Mouse (Mus musculus): ENCODE measurements around the gene Cst12. TPM values are rescaled to one million over a fixed set of nuclear protein-coding genes. Genes with fewer than 3 reads are reported as not detected.

The Cst12 gene
- polyA plus RNA-seq, 1 experiment from 2014 or later: not detected

DNA sequence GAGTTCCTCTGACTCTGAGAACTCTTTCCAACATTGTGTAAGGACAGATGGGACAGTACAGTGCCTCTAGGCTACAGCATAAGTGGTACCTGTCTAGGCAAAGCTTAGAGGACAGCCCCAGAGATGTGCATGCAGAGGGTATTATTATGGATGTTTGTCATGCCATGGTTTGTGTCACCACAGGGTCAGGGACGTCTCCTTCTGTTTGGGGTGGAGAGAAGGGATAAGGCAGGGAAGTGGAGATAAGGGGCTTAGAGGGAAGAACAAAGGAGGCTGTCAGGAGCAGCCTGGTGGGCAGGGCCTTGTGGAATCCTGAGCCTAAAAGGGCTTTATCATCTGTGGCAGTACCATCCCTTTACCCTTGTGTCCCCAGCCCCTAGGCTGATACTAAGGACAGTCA, 7.5 kb upstream of the Cst12 start, which contains the start of gene 8030411F24Rik:
Gene 8030411F24Rik, plus strand, starts transcription at position 301 of the 400 bp plus-strand sequence.
- Histone ChIP-seq H3K27ac (ENCODE audit: low read depth, low read length) (no peak within 1 kb of the TSS), H3K4me3 (ENCODE audit: low read depth, low read length) (no peak within 1 kb of the TSS), H3K36me3 (ENCODE audit: control insufficient read depth, insufficient read depth, low read length) (no peaks in the 10 kb centered on the region), H3K9me3 (ENCODE audit: control insufficient read depth, low read length) (no peaks in the 10 kb centered on the region), H3K4me2 (replicated peaks; ENCODE audit: low read depth, low read length) (no peak within 1 kb of the TSS), H3K4me1 (replicated peaks; ENCODE audit: control insufficient read depth, insufficient read depth, low read length) (no peaks in the 10 kb centered on the region), H3K27me3 (ENCODE audit: control insufficient read depth, insufficient read depth, low read length) (no peaks in the 10 kb centered on the region), H3K9ac (ENCODE audit: low read depth, low read length) (no peak within 1 kb of the TSS)
- no peak for ATAC-seq (ENCODE audit: low FRiP score)
- whole genome bisulfite sequencing: 20% methylated on average over 1 of the region's 1 CpGs
- no peak for DNase-seq (ENCODE audit: low spot score)

DNA sequence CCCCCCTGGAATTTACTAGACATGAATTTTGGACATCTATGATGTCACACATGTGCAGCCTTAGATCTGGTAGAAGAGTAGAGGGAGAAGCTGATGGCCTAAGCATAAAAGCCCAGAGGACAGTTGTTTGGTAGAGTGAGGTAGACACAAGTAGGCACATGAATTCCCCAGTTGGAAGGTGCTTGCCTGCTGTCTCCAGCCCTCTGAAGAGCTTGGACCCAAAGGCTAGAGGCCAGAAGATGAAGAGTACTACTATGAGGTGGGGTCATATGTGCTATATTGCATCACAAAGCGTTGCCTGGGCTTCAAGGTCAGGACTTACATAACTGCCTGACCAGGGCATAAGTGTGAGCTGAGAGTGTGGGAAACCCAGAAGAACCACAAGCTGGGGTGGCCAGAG, 9.3 kb downstream of the Cst12 start, which contains the start of gene Cst8:
Gene Cst8, plus strand, starts transcription at position 301 of the 400 bp plus-strand sequence.
- ATAC-seq (ENCODE audit: low FRiP score) (no peak), DNase-seq (ENCODE audit: low spot score) (no peak)
- WGBS: 95% methylated on average over 1 of the region's 1 CpGs
- Histone ChIP-seq H3K4me2 (replicated peaks; ENCODE audit: low read depth, low read length) (no peak within 1 kb of the TSS), H3K9ac (ENCODE audit: low read depth, low read length) (no peak within 1 kb of the TSS), H3K27ac (ENCODE audit: low read depth, low read length) (no peak within 1 kb of the TSS), H3K4me1 (replicated peaks; ENCODE audit: control insufficient read depth, insufficient read depth, low read length) (no peaks in the 10 kb centered on the region), H3K4me3 (ENCODE audit: low read depth, low read length) (no peak within 1 kb of the TSS), H3K27me3 (ENCODE audit: control insufficient read depth, insufficient read depth, low read length) (no peaks in the 10 kb centered on the region), H3K9me3 (ENCODE audit: control insufficient read depth, low read length) (no peaks in the 10 kb centered on the region), H3K36me3 (ENCODE audit: control insufficient read depth, insufficient read depth, low read length) (no peaks in the 10 kb centered on the region)

DNA sequence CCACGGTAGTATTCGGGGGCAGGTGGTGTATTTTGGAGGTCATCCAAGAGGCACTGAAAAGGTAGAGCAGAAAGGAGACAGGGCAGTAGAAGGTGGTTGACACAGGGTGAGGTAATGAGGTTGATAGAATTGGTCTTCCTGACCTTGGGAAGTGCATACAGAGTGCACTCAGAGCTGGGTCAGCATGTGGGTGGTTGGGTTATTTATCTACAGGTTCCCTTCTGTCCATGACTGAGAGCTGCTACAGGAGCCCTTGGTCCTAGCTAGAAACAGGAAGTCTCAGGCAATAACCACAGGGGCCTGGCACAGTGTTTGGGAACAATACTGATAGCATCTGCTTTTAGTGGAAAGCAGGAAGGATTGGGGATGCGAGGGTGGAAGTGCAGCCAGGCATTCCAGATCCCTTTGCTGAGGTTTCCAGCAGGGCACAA, 12.3 kb downstream of the Cst12 start:
- H3K27me3 ChIP-seq (ENCODE audit: control insufficient read depth, insufficient read depth, low read length): no peaks in the 10 kb centered on the region
- H3K27ac ChIP-seq (ENCODE audit: low read depth, low read length): no peak overlapping the region
- no peak overlapping the region for H3K4me2 ChIP-seq (replicated peaks; ENCODE audit: low read depth, low read length)
- no peaks in the 10 kb centered on the region for H3K9me3 ChIP-seq (ENCODE audit: control insufficient read depth, low read length)
- ATAC-seq (ENCODE audit: low FRiP score) (no peak), DNase-seq (ENCODE audit: low spot score) (no peak)
- no peak overlapping the region for H3K4me3 ChIP-seq (ENCODE audit: low read depth, low read length)
- H3K4me1 ChIP-seq (replicated peaks; ENCODE audit: control insufficient read depth, insufficient read depth, low read length): no peaks in the 10 kb centered on the region
- WGBS: 65% methylated on average over 3 of the region's 3 CpGs
- H3K36me3 ChIP-seq (ENCODE audit: control insufficient read depth, insufficient read depth, low read length): no peaks in the 10 kb centered on the region
- no peak overlapping the region for H3K9ac ChIP-seq (ENCODE audit: low read depth, low read length)

DNA sequence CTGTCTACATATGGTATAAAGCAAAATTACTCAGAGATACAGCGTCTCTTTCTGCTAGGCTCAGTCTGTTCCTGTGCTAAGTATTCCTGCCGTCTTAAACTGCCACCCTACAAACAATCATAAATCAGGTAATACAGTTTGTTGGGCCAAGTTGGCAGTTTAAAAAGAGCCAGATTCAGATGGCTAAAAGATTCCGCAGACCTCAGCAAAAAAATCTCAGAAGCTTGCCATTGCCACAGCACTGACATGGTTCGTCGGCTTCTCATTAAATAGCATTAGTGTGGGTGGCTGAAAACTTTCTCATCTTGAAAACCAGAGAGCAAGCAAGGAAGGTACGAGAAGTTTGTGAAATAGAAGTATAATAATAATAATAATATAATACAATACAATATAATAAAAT, 17.5 kb downstream of the Cst12 start:
- Histone ChIP-seq H3K4me1 (replicated peaks; ENCODE audit: control insufficient read depth, insufficient read depth, low read length) (no peaks in the 10 kb centered on the region), H3K4me3 (ENCODE audit: low read depth, low read length) (no peak overlapping the region), H3K9me3 (ENCODE audit: control insufficient read depth, low read length) (no peaks in the 10 kb centered on the region), H3K9ac (ENCODE audit: low read depth, low read length) (no peak overlapping the region), H3K27me3 (ENCODE audit: control insufficient read depth, insufficient read depth, low read length) (no peaks in the 10 kb centered on the region), H3K36me3 (ENCODE audit: control insufficient read depth, insufficient read depth, low read length) (no peaks in the 10 kb centered on the region), H3K27ac (ENCODE audit: low read depth, low read length) (no peak overlapping the region), H3K4me2 (replicated peaks; ENCODE audit: low read depth, low read length) (no peak overlapping the region)
- DNase-seq (ENCODE audit: low spot score) (no peak), ATAC-seq (ENCODE audit: low FRiP score) (no peak)
- 86% methylated on average over 6 of the region's 6 CpGs for WGBS

DNA sequence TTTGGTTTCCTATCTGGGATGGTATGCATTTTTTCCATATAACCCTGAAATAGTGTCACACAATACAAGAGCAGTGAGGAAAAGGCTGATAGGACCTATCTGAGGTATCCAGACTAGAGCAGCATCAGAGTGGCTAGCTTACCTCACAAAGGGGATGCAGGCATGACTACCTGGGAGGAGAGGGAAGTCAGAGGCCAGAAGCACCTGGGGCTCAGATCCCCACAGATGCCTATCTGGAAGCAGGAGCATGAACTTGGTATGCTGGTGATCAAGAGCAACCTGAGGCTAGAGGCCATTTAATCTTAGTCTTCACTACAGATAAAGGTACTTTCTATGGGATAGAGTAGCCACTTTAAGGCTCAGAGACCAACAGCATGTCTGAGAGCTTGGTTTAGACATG, 30.7 kb downstream of the Cst12 start, which contains the start of gene Cst13:
Gene Cst13, plus strand, starts transcription at position 173 of the 400 bp plus-strand sequence.
- Histone ChIP-seq H3K36me3 (ENCODE audit: control insufficient read depth, insufficient read depth, low read length) (no peaks in the 10 kb centered on the region), H3K4me1 (replicated peaks; ENCODE audit: control insufficient read depth, insufficient read depth, low read length) (no peaks in the 10 kb centered on the region), H3K4me2 (replicated peaks; ENCODE audit: low read depth, low read length) (no peak within 1 kb of the TSS), H3K9me3 (ENCODE audit: control insufficient read depth, low read length) (no peaks in the 10 kb centered on the region), H3K27ac (ENCODE audit: low read depth, low read length) (no peak within 1 kb of the TSS), H3K4me3 (ENCODE audit: low read depth, low read length) (no peak within 1 kb of the TSS), H3K9ac (ENCODE audit: low read depth, low read length) (no peak within 1 kb of the TSS), H3K27me3 (ENCODE audit: control insufficient read depth, insufficient read depth, low read length) (no peaks in the 10 kb centered on the region)
- DNase-seq (ENCODE audit: low spot score) (no peak), ATAC-seq (ENCODE audit: low FRiP score) (no peak)

DNA sequence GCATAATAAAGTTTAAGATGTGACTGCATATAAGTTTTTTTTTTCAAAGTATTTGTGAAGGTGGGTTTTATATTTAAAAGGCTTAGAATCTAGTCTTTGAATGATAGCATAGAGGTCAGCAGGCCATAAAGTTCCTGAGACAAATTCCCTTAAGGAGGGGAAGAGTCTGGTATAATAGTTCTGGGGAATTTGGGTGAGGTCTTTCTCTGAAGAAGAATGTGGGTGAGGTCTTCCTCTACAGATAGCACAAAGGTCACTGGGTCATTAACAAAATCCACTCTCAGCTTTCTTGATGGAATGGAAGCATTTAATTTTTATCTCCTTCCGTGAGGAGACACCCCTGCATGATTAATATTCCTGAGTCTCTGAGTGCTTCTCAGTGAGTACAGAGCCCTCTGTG, 36.8 kb downstream of the Cst12 start:
- no peak overlapping the region for H3K4me3 ChIP-seq (ENCODE audit: low read depth, low read length)
- H3K27me3 ChIP-seq (ENCODE audit: control insufficient read depth, insufficient read depth, low read length): no peaks in the 10 kb centered on the region
- no peaks in the 10 kb centered on the region for H3K9me3 ChIP-seq (ENCODE audit: control insufficient read depth, low read length)
- ATAC-seq (ENCODE audit: low FRiP score) (no peak), DNase-seq (ENCODE audit: low spot score) (no peak)
- no peaks in the 10 kb centered on the region for H3K36me3 ChIP-seq (ENCODE audit: control insufficient read depth, insufficient read depth, low read length)
- 85% methylated on average over 1 of the region's 1 CpGs for WGBS
- no peaks in the 10 kb centered on the region for H3K4me1 ChIP-seq (replicated peaks; ENCODE audit: control insufficient read depth, insufficient read depth, low read length)
- H3K9ac ChIP-seq (ENCODE audit: low read depth, low read length): no peak overlapping the region
- no peak overlapping the region for H3K27ac ChIP-seq (ENCODE audit: low read depth, low read length)
- H3K4me2 ChIP-seq (replicated peaks; ENCODE audit: low read depth, low read length): no peak overlapping the region

DNA sequence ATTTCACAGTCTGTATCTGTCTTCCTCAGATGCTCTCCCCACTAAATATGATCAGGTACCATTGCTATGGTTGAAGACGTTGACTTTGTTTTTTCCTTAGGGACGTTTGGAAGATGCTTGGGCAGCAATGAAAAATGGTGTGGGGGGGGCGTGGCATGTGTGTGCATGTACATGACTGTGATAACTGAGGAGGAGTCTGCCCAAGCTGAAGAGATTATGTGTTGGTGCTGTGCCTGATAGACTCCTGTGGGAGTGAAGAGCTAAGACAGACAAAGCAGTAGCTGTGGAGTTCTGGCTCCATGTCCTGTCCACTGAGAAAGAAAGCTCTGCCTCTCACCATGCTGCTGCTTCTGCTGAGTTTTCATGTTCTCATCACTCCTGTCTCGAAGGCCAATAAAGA, 45.8 kb downstream of the Cst12 start, which contains the start of gene Cst9:
Gene Cst9, plus strand, starts transcription at position 236 of the 400 bp plus-strand sequence.
- no peak within 1 kb of the TSS for H3K4me3 ChIP-seq (ENCODE audit: low read depth, low read length)
- H3K4me1 ChIP-seq (replicated peaks; ENCODE audit: control insufficient read depth, insufficient read depth, low read length): no peaks in the 10 kb centered on the region
- H3K9me3 ChIP-seq (ENCODE audit: control insufficient read depth, low read length): no peaks in the 10 kb centered on the region
- no peak within 1 kb of the TSS for H3K9ac ChIP-seq (ENCODE audit: low read depth, low read length)
- H3K4me2 ChIP-seq (replicated peaks; ENCODE audit: low read depth, low read length): no peak within 1 kb of the TSS
- no peaks in the 10 kb centered on the region for H3K27me3 ChIP-seq (ENCODE audit: control insufficient read depth, insufficient read depth, low read length)
- ATAC-seq (ENCODE audit: low FRiP score) (no peak), DNase-seq (ENCODE audit: low spot score) (no peak)
- 71% methylated on average over 4 of the region's 4 CpGs for WGBS
- no peak within 1 kb of the TSS for H3K27ac ChIP-seq (ENCODE audit: low read depth, low read length)
- H3K36me3 ChIP-seq (ENCODE audit: control insufficient read depth, insufficient read depth, low read length): no peaks in the 10 kb centered on the region

DNA sequence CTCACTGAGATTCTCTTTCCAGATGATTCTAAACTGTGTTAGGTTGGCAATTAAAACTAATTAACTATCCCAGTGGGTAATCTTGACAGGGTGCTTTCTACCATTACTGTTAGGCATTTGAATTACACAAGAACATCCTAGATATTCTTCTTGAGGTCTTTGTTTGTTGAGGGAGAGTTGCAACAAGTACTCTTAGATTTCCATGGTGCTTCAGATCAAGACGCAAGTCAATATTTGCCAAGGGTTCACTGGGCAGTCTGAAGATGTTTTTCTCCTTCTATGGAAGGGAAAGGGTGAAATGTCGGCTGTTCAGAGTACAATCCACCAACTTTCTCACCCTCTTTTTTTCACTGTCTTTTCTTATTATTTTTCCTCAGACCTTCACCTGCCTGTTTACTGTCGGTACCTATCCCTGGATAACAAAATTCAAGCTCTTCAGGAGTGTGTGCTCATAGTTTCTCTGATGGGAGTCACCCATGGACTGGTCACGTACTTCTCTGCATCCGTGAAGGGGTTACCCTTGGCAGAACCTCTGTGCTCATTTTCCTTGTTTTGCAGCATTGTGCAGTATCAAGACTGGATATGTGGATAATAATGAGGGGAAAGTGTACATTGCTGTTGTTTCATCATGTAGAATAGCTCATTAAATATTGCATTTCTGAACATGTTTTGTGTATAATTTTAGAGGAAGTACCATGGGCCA, 49.1 kb downstream of the Cst12 start:
- WGBS: 85% methylated on average over 5 of the region's 5 CpGs
- no peaks in the 10 kb centered on the region for H3K4me1 ChIP-seq (replicated peaks; ENCODE audit: control insufficient read depth, insufficient read depth, low read length)
- DNase-seq (ENCODE audit: low spot score) (no peak), ATAC-seq (ENCODE audit: low FRiP score) (no peak)
- H3K36me3 ChIP-seq (ENCODE audit: control insufficient read depth, insufficient read depth, low read length): no peaks in the 10 kb centered on the region
- H3K9me3 ChIP-seq (ENCODE audit: control insufficient read depth, low read length): no peaks in the 10 kb centered on the region
- no peak overlapping the region for H3K27ac ChIP-seq (ENCODE audit: low read depth, low read length)
- no peak overlapping the region for H3K4me3 ChIP-seq (ENCODE audit: low read depth, low read length)
- H3K9ac ChIP-seq (ENCODE audit: low read depth, low read length): no peak overlapping the region
- no peaks in the 10 kb centered on the region for H3K27me3 ChIP-seq (ENCODE audit: control insufficient read depth, insufficient read depth, low read length)
- H3K4me2 ChIP-seq (replicated peaks; ENCODE audit: low read depth, low read length): no peak overlapping the region

DNA sequence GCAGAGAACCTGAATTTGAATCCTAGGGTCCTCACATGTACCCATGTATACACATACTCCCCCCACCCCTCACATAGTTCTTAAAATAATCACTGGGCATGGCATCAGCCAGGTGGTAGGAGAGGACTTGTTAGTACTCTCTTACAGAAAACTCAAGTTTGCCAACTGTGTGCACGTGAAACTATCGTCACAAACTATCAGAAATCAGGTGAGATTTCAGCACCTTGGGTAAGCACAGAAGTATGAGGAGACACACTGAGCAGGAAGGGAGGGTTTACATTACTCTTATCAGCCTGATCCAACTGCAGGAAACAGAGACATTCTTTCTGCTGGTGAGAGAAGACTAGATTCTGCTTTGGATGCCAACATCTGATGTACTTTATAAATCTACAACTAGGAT, 50.1 kb downstream of the Cst12 start:
- Histone ChIP-seq H3K27ac (ENCODE audit: low read depth, low read length) (no peak overlapping the region), H3K4me3 (ENCODE audit: low read depth, low read length) (no peak overlapping the region), H3K4me1 (replicated peaks; ENCODE audit: control insufficient read depth, insufficient read depth, low read length) (no peaks in the 10 kb centered on the region), H3K4me2 (replicated peaks; ENCODE audit: low read depth, low read length) (no peak overlapping the region), H3K9ac (ENCODE audit: low read depth, low read length) (no peak overlapping the region), H3K36me3 (ENCODE audit: control insufficient read depth, insufficient read depth, low read length) (no peaks in the 10 kb centered on the region), H3K9me3 (ENCODE audit: control insufficient read depth, low read length) (no peaks in the 10 kb centered on the region), H3K27me3 (ENCODE audit: control insufficient read depth, insufficient read depth, low read length) (no peaks in the 10 kb centered on the region)
- ATAC-seq (ENCODE audit: low FRiP score) (no peak), DNase-seq (ENCODE audit: low spot score) (no peak)
- 96% methylated on average over 2 of the region's 2 CpGs for WGBS

All from hindbrain, embryonic 11.5 days (tissue).